Mouse (Mus musculus): ENCODE results near the gene Zcchc4. TPM values are rescaled to one million over a fixed set of nuclear protein-coding genes. Genes with fewer than 3 reads are reported as not detected.
A peak's percentile ranks its signal among the peaks of the same experiment; 100 is the strongest.

Zcchc4 gene
- polyA plus RNA-seq, 1 experiment from 2014 or later, result 15.4 TPM

DNA sequence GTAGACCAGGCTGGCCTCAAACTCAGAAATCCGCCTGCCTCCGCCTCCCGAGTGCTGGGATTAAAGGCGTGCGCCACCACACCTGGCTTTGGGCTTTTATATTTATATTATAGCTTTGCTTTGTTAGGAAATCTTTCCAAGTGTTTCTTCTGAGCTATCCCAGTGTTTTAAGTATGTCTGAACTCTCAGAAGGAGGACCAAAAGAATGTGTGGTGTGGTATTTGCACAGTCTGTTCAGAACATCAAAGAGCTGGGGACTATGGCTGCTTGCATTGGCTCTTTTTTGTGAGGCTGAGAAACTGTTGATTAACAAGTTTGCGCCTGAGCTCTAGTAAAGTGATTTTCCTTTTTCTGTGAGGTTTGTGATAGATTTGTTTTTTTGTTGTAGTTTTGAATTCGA lies 69.1 kb downstream of the Zcchc4 start:
- WGBS, result 92% methylated on average over 7 of the region's 7 CpGs
- ATAC-seq (ENCODE audit: low FRiP score), result no peak
- H3K27ac ChIP-seq (ENCODE audit: low read depth, low read length), result no peak overlapping the region
- no peaks in the 10 kb centered on the region for H3K9me3 ChIP-seq (ENCODE audit: control insufficient read depth, low read length)
- DNase-seq (ENCODE audit: low spot score, missing footprints), result no peak
- H3K9ac ChIP-seq (ENCODE audit: low read length), result no peak overlapping the region
- H3K4me3 ChIP-seq (ENCODE audit: low read depth, low read length), result no peak overlapping the region
- H3K4me2 ChIP-seq, result no peak overlapping the region
- H3K27me3 ChIP-seq (ENCODE audit: control insufficient read depth, insufficient read depth, low read length), result no peaks in the 10 kb centered on the region
- peaks cover 9% of the 10 kb centered on the region; the same call in 1 of the 2 replicates for H3K36me3 ChIP-seq (ENCODE audit: control insufficient read depth, insufficient read depth, low read length)
- no peaks in the 10 kb centered on the region for H3K4me1 ChIP-seq (ENCODE audit: control insufficient read depth, insufficient read depth, low read length)

GRCm38 (mm10) chr5:52855727-52856126 lies 80.5 kb downstream of the Zcchc4 start:
- Histone ChIP-seq H3K36me3 (ENCODE audit: control insufficient read depth, insufficient read depth, low read length) (peaks cover 10% of the 10 kb centered on the region; the same call in 1 of the 2 replicates), H3K4me2 (no peak overlapping the region), H3K4me3 (ENCODE audit: low read depth, low read length) (no peak overlapping the region), H3K4me1 (ENCODE audit: control insufficient read depth, insufficient read depth, low read length) (no peaks in the 10 kb centered on the region), H3K9ac (ENCODE audit: low read length) (no peak overlapping the region), H3K9me3 (ENCODE audit: control insufficient read depth, low read length) (no peaks in the 10 kb centered on the region), H3K27me3 (ENCODE audit: control insufficient read depth, insufficient read depth, low read length) (no peaks in the 10 kb centered on the region), H3K27ac (ENCODE audit: low read depth, low read length) (no peak overlapping the region)
- WGBS, result 94% methylated on average over 5 of the region's 5 CpGs
- ATAC-seq (ENCODE audit: low FRiP score) (no peak), DNase-seq (ENCODE audit: low spot score, missing footprints) (no peak)

GRCm38 (mm10) chr5:52864446-52864845 lies 89.2 kb downstream of the Zcchc4 start:
- H3K27ac ChIP-seq (ENCODE audit: low read depth, low read length), result no peak overlapping the region
- H3K4me2 ChIP-seq, result no peak overlapping the region
- H3K9me3 ChIP-seq (ENCODE audit: control insufficient read depth, low read length), result no peaks in the 10 kb centered on the region
- H3K4me1 ChIP-seq (ENCODE audit: control insufficient read depth, insufficient read depth, low read length), result no peaks in the 10 kb centered on the region
- H3K4me3 ChIP-seq (ENCODE audit: low read depth, low read length), result no peak overlapping the region
- DNase-seq (ENCODE audit: low spot score, missing footprints) (no peak), ATAC-seq (ENCODE audit: low FRiP score) (no peak)
- 93% methylated on average over 8 of the region's 8 CpGs for WGBS
- no peaks in the 10 kb centered on the region for H3K27me3 ChIP-seq (ENCODE audit: control insufficient read depth, insufficient read depth, low read length)
- peaks cover 21% of the 10 kb centered on the region for H3K36me3 ChIP-seq (ENCODE audit: control insufficient read depth, insufficient read depth, low read length)
- no peak overlapping the region for H3K9ac ChIP-seq (ENCODE audit: low read length)

- H3K27me3 ChIP-seq (ENCODE audit: control insufficient read depth, insufficient read depth, low read length), result no peaks in the 10 kb centered on the region
- H3K36me3 ChIP-seq (ENCODE audit: control insufficient read depth, insufficient read depth, low read length), result peaks cover 21% of the 10 kb centered on the region
- H3K4me3 ChIP-seq (ENCODE audit: low read depth, low read length), result no peak overlapping the region
- H3K9me3 ChIP-seq (ENCODE audit: control insufficient read depth, low read length), result no peaks in the 10 kb centered on the region
- no peak overlapping the region for H3K4me2 ChIP-seq
- no peak overlapping the region for H3K9ac ChIP-seq (ENCODE audit: low read length)
- ATAC-seq (ENCODE audit: low FRiP score), result no peak
- no peak for DNase-seq (ENCODE audit: low spot score, missing footprints)
- no peaks in the 10 kb centered on the region for H3K4me1 ChIP-seq (ENCODE audit: control insufficient read depth, insufficient read depth, low read length)
- H3K27ac ChIP-seq (ENCODE audit: low read depth, low read length), result no peak overlapping the region
- 91% methylated on average over 9 of the region's 9 CpGs for WGBS
Observed at GRCm38 (mm10) chr5:52865825-52866224, 90.6 kb downstream of the Zcchc4 start.

- ATAC-seq (ENCODE audit: low FRiP score) (no peak), DNase-seq (ENCODE audit: low spot score, missing footprints) (no peak)
- Histone ChIP-seq H3K36me3 (ENCODE audit: control insufficient read depth, insufficient read depth, low read length) (peaks cover 21% of the 10 kb centered on the region), H3K27ac (ENCODE audit: low read depth, low read length) (no peak overlapping the region), H3K4me3 (ENCODE audit: low read depth, low read length) (no peak overlapping the region), H3K27me3 (ENCODE audit: control insufficient read depth, insufficient read depth, low read length) (no peaks in the 10 kb centered on the region), H3K4me1 (ENCODE audit: control insufficient read depth, insufficient read depth, low read length) (no peaks in the 10 kb centered on the region), H3K9ac (ENCODE audit: low read length) (no peak overlapping the region), H3K9me3 (ENCODE audit: control insufficient read depth, low read length) (no peaks in the 10 kb centered on the region), H3K4me2 (no peak overlapping the region)
- 89% methylated on average over 18 of the region's 18 CpGs for WGBS
Observed at GRCm38 (mm10) chr5:52866361-52867155, 91.3 kb downstream of the Zcchc4 start.

GRCm38 (mm10) chr5:52868918-52869703 lies 93.9 kb downstream of the Zcchc4 start:
- Histone ChIP-seq H3K9ac (ENCODE audit: low read length) (no peak overlapping the region), H3K4me1 (ENCODE audit: control insufficient read depth, insufficient read depth, low read length) (no peaks in the 10 kb centered on the region), H3K27me3 (ENCODE audit: control insufficient read depth, insufficient read depth, low read length) (no peaks in the 10 kb centered on the region), H3K9me3 (ENCODE audit: control insufficient read depth, low read length) (no peaks in the 10 kb centered on the region), H3K4me2 (no peak overlapping the region), H3K27ac (ENCODE audit: low read depth, low read length) (no peak overlapping the region), H3K4me3 (ENCODE audit: low read depth, low read length) (no peak overlapping the region), H3K36me3 (ENCODE audit: control insufficient read depth, insufficient read depth, low read length) (peaks cover 15% of the 10 kb centered on the region)
- DNase-seq (ENCODE audit: low spot score, missing footprints), result peak; percentile 56
- ATAC-seq (ENCODE audit: low FRiP score), result no peak
- WGBS, result 86% methylated on average over 12 of the region's 12 CpGs

GRCm38 (mm10) chr5:52871461-52871860 lies 96.3 kb downstream of the Zcchc4 start:
- H3K9ac ChIP-seq (ENCODE audit: low read length), result no peak overlapping the region
- no peaks in the 10 kb centered on the region for H3K27me3 ChIP-seq (ENCODE audit: control insufficient read depth, insufficient read depth, low read length)
- no peak overlapping the region for H3K27ac ChIP-seq (ENCODE audit: low read depth, low read length)
- peaks cover 5% of the 10 kb centered on the region; the same call in 1 of the 2 replicates for H3K36me3 ChIP-seq (ENCODE audit: control insufficient read depth, insufficient read depth, low read length)
- ATAC-seq (ENCODE audit: low FRiP score) (no peak), DNase-seq (ENCODE audit: low spot score, missing footprints) (peak; percentile 65)
- 8% methylated on average over 1 of the region's 1 CpGs for WGBS
- H3K4me3 ChIP-seq (ENCODE audit: low read depth, low read length), result no peak overlapping the region
- H3K4me2 ChIP-seq, result no peak overlapping the region
- H3K4me1 ChIP-seq (ENCODE audit: control insufficient read depth, insufficient read depth, low read length), result no peaks in the 10 kb centered on the region
- no peaks in the 10 kb centered on the region for H3K9me3 ChIP-seq (ENCODE audit: control insufficient read depth, low read length)

GRCm38 (mm10) chr5:52871986-52872385 lies 96.8 kb downstream of the Zcchc4 start:
- 89% methylated on average over 13 of the region's 13 CpGs for WGBS
- Histone ChIP-seq H3K27me3 (ENCODE audit: control insufficient read depth, insufficient read depth, low read length) (no peaks in the 10 kb centered on the region), H3K9ac (ENCODE audit: low read length) (no peak overlapping the region), H3K9me3 (ENCODE audit: control insufficient read depth, low read length) (no peaks in the 10 kb centered on the region), H3K4me2 (no peak overlapping the region), H3K27ac (ENCODE audit: low read depth, low read length) (no peak overlapping the region), H3K4me1 (ENCODE audit: control insufficient read depth, insufficient read depth, low read length) (no peaks in the 10 kb centered on the region), H3K36me3 (ENCODE audit: control insufficient read depth, insufficient read depth, low read length) (0 out of 2 replicates have a peak, but pooled peaks cover 2% of the 10 kb centered on the region), H3K4me3 (ENCODE audit: low read depth, low read length) (no peak overlapping the region)
- ATAC-seq (ENCODE audit: low FRiP score) (no peak), DNase-seq (ENCODE audit: low spot score, missing footprints) (peak; percentile 51)

All from midbrain, embryonic 11.5 days (tissue).